Mouse (Mus musculus): ENCODE measurements around the gene Alg2. TPM values are rescaled to one million over a fixed set of nuclear protein-coding genes. Genes with fewer than 3 reads are reported as not detected.
A peak's percentile ranks its signal among the peaks of the same experiment; 100 is the strongest.

Gene Alg2
- polyA plus RNA-seq, 1 experiment from 2014 or later, result 34.6 TPM

GRCm38 (mm10) chr4:47424376-47424775 is 49.8 kb downstream of the Alg2 start:
- Histone ChIP-seq H3K36me3 (ENCODE audit: control insufficient read depth, insufficient read depth, low read length) (no peaks in the 10 kb centered on the region), H3K4me1 (ENCODE audit: control insufficient read depth, insufficient read depth, low read length) (peaks cover 2% of the 10 kb centered on the region; the same call in 1 of the 2 replicates), H3K9me3 (replicated peaks; ENCODE audit: control insufficient read depth, low read length) (no peaks in the 10 kb centered on the region), H3K27ac (ENCODE audit: low read depth, low read length) (no peak overlapping the region), H3K4me2 (no peak overlapping the region), H3K27me3 (ENCODE audit: control insufficient read depth, insufficient read depth, low read length) (no peaks in the 10 kb centered on the region), H3K9ac (ENCODE audit: low read depth, low read length) (no peak overlapping the region), H3K4me3 (ENCODE audit: low read depth, low read length) (no peak overlapping the region)
- no peak for ATAC-seq (replicated peaks; ENCODE audit: insufficient number of reproducible peaks, low FRiP score, low TSS enrichment)
- 12% methylated on average over 2 of the region's 2 CpGs for WGBS (ENCODE audit: insufficient replicate concordance)

- Histone ChIP-seq H3K9me3 (replicated peaks; ENCODE audit: control insufficient read depth, low read length) (no peaks in the 10 kb centered on the region), H3K27ac (ENCODE audit: low read depth, low read length) (no peak overlapping the region), H3K4me1 (ENCODE audit: control insufficient read depth, insufficient read depth, low read length) (peaks cover 2% of the 10 kb centered on the region; the same call in 1 of the 2 replicates), H3K27me3 (ENCODE audit: control insufficient read depth, insufficient read depth, low read length) (no peaks in the 10 kb centered on the region), H3K36me3 (ENCODE audit: control insufficient read depth, insufficient read depth, low read length) (no peaks in the 10 kb centered on the region), H3K9ac (ENCODE audit: low read depth, low read length) (no peak overlapping the region), H3K4me3 (ENCODE audit: low read depth, low read length) (no peak overlapping the region), H3K4me2 (no peak overlapping the region)
- no peak for ATAC-seq (replicated peaks; ENCODE audit: insufficient number of reproducible peaks, low FRiP score, low TSS enrichment)
- 68% methylated on average over 3 of the region's 3 CpGs for WGBS (ENCODE audit: insufficient replicate concordance)
Measured at GRCm38 (mm10) chr4:47422946-47423345, 51.2 kb downstream of the Alg2 start.

GRCm38 (mm10) chr4:47422194-47422593 is 51.9 kb downstream of the Alg2 start:
- peaks cover 2% of the 10 kb centered on the region; the same call in 1 of the 2 replicates for H3K4me1 ChIP-seq (ENCODE audit: control insufficient read depth, insufficient read depth, low read length)
- no peaks in the 10 kb centered on the region for H3K36me3 ChIP-seq (ENCODE audit: control insufficient read depth, insufficient read depth, low read length)
- WGBS (ENCODE audit: insufficient replicate concordance), result 22% methylated on average over 3 of the region's 3 CpGs
- no peak overlapping the region for H3K4me3 ChIP-seq (ENCODE audit: low read depth, low read length)
- H3K27ac ChIP-seq (ENCODE audit: low read depth, low read length), result no peak overlapping the region
- no peaks in the 10 kb centered on the region for H3K9me3 ChIP-seq (replicated peaks; ENCODE audit: control insufficient read depth, low read length)
- H3K9ac ChIP-seq (ENCODE audit: low read depth, low read length), result no peak overlapping the region
- ATAC-seq (replicated peaks; ENCODE audit: insufficient number of reproducible peaks, low FRiP score, low TSS enrichment), result no peak
- no peak overlapping the region for H3K4me2 ChIP-seq
- H3K27me3 ChIP-seq (ENCODE audit: control insufficient read depth, insufficient read depth, low read length), result no peaks in the 10 kb centered on the region

GRCm38 (mm10) chr4:47420191-47420590 is 53.9 kb downstream of the Alg2 start:
- Histone ChIP-seq H3K4me1 (ENCODE audit: control insufficient read depth, insufficient read depth, low read length) (peaks cover 2% of the 10 kb centered on the region; the same call in 1 of the 2 replicates), H3K4me3 (ENCODE audit: low read depth, low read length) (no peak overlapping the region), H3K27ac (ENCODE audit: low read depth, low read length) (no peak overlapping the region), H3K36me3 (ENCODE audit: control insufficient read depth, insufficient read depth, low read length) (no peaks in the 10 kb centered on the region), H3K9ac (ENCODE audit: low read depth, low read length) (no peak overlapping the region), H3K9me3 (replicated peaks; ENCODE audit: control insufficient read depth, low read length) (no peaks in the 10 kb centered on the region), H3K27me3 (ENCODE audit: control insufficient read depth, insufficient read depth, low read length) (no peaks in the 10 kb centered on the region), H3K4me2 (no peak overlapping the region)
- WGBS (ENCODE audit: insufficient replicate concordance), result 40% methylated on average over 7 of the region's 7 CpGs
- ATAC-seq (replicated peaks; ENCODE audit: insufficient number of reproducible peaks, low FRiP score, low TSS enrichment), result no peak

DNA sequence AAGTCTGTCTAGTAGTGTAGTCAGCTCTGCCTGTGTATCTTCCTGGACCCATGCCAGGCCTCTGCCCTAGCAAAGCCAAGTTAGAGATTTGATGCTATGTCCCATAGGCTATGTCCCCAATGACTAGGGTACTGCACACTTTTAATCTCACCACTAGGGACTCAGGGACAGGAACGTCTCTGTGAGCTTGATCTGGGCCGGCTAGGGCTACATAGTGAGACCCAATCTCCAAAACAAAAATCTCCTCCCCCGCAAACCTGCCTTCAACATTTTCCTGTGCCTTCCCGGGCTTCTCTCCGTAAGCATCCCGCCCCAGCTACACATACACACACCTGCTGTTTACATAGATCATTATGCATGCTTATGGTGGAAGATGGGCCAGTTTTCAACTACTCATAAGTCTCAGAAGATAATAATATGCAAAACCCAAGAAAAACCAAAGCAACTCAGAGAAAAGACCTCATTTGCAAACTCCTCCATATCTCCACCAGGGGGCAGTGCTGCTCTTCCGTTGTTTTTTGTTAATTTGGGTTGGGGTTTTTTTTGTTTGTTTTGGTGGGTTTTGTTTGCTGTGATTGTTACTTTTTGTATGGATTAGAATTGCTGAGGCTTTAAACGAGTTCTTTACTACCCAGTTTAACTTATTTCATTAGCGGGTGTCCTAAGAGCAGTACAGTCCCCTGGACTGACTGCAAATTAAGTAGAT is 54.7 kb downstream of the Alg2 start:
- H3K9me3 ChIP-seq (replicated peaks; ENCODE audit: control insufficient read depth, low read length), result no peaks in the 10 kb centered on the region
- no peak overlapping the region for H3K4me3 ChIP-seq (ENCODE audit: low read depth, low read length)
- 0 out of 2 replicates have a peak, but pooled peaks have one; percentile 10 for ATAC-seq (replicated peaks; ENCODE audit: insufficient number of reproducible peaks, low FRiP score, low TSS enrichment)
- WGBS (ENCODE audit: insufficient replicate concordance), result 26% methylated on average over 9 of the region's 9 CpGs
- no peak overlapping the region for H3K4me2 ChIP-seq
- H3K36me3 ChIP-seq (ENCODE audit: control insufficient read depth, insufficient read depth, low read length), result no peaks in the 10 kb centered on the region
- no peaks in the 10 kb centered on the region; the same call in 1 of the 2 replicates for H3K4me1 ChIP-seq (ENCODE audit: control insufficient read depth, insufficient read depth, low read length)
- H3K9ac ChIP-seq (ENCODE audit: low read depth, low read length), result no peak overlapping the region
- H3K27me3 ChIP-seq (ENCODE audit: control insufficient read depth, insufficient read depth, low read length), result no peaks in the 10 kb centered on the region
- no peak overlapping the region for H3K27ac ChIP-seq (ENCODE audit: low read depth, low read length)

DNA sequence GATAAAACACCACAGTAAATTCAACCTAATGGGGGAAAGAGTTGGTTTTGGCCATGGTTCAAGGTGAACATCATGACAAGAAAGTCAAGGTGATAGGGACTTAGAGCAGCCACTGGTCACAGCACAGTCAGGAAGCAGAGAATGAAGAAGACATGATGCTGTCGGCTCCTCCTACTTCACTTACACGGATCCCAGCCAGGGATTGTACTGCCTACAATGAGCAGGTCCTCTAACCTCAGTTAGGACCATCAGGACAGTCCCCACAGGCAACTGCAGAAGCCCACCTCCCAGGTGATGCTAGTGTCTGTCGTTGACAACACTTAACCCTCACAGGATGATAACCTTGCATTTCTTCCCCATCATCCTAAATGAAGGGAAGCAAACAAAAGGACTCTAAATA is 56.3 kb downstream of the Alg2 start:
- Histone ChIP-seq H3K9me3 (replicated peaks; ENCODE audit: control insufficient read depth, low read length) (no peaks in the 10 kb centered on the region), H3K36me3 (ENCODE audit: control insufficient read depth, insufficient read depth, low read length) (no peaks in the 10 kb centered on the region; the same call in 1 of the 2 replicates), H3K27ac (ENCODE audit: low read depth, low read length) (no peak overlapping the region), H3K27me3 (ENCODE audit: control insufficient read depth, insufficient read depth, low read length) (no peaks in the 10 kb centered on the region), H3K4me2 (no peak overlapping the region), H3K4me1 (ENCODE audit: control insufficient read depth, insufficient read depth, low read length) (no peaks in the 10 kb centered on the region), H3K4me3 (ENCODE audit: low read depth, low read length) (no peak overlapping the region), H3K9ac (ENCODE audit: low read depth, low read length) (no peak overlapping the region)
- 63% methylated on average over 3 of the region's 3 CpGs for WGBS (ENCODE audit: insufficient replicate concordance)
- ATAC-seq (replicated peaks; ENCODE audit: insufficient number of reproducible peaks, low FRiP score, low TSS enrichment), result no peak

Other genes with a start within 250 kb of the Alg2 start
- 36.8 and 49.2 TPM in 2 replicates for gene Tgfbr1, start 121.1 kb downstream of the Alg2 start, polyA plus RNA-seq (2014; fragmentation: Nextera tagmentation; extraction: Ambion mirVana)
- 201 and 211 TPM in 2 replicates for gene Sec61b, start 325 bp upstream of the Alg2 start, polyA plus RNA-seq (2014; fragmentation: Nextera tagmentation; extraction: Ambion mirVana)